Mouse (Mus musculus) testis, adult 2 months (tissue): ENCODE measurements at regions not wholly inside any gene's neighbourhood (a gene's known extent, or its start where the extent isn't known, plus 50 kb on each side); places are given as distances from the start of the nearest gene placed in this dataset.

ENCODE experiments used
- H3K27ac ChIP-seq: fragments of 200-500 bp; 2 replicates; pipeline ENCODE4 v1.5.1; 2012; ENCODE audit warnings: low read depth, low read length; ENCODE audit not compliant: control insufficient read depth, insufficient read depth
- H3K27me3 ChIP-seq: fragments of 200-500 bp; 2 replicates; pipeline ENCODE4 v1.6.1; 2012; ENCODE audit warnings: mild to moderate bottlenecking, low read length, moderate library complexity; ENCODE audit not compliant: control insufficient read depth, insufficient read depth
- H3K36me3 ChIP-seq: fragments of 200-500 bp; 2 replicates; pipeline ENCODE4 v1.6.1; 2012; ENCODE audit warnings: mild to moderate bottlenecking, low read length; ENCODE audit not compliant: control insufficient read depth, insufficient read depth
- H3K4me1 ChIP-seq: fragments of 200-500 bp; 2 replicates; pipeline ENCODE4 v1.6.1; 2012; ENCODE audit warnings: low read length; ENCODE audit not compliant: control insufficient read depth, insufficient read depth
- H3K4me3 ChIP-seq: fragments of 200-500 bp; 2 replicates; pipeline ENCODE4 v1.5.1; 2012; ENCODE audit warnings: low read depth, mild to moderate bottlenecking, low read length, moderate library complexity, mixed read lengths; ENCODE audit not compliant: control insufficient read depth
- CTCF ChIP-seq: fragments of 200-500 bp; IDR thresholded peaks from 2 replicates; pipeline ENCODE4 v1.5.1; 2012; ENCODE audit warnings: low read depth, mild to moderate bottlenecking, inconsistent platforms, low read length, moderate library complexity; ENCODE audit not compliant: control insufficient read depth, insufficient read depth, insufficient replicate concordance
- POLR2A ChIP-seq: fragments of 200-500 bp; IDR thresholded peaks from 2 replicates; pipeline ENCODE4 v1.6.1; 2012; ENCODE audit warnings: low read depth, mild to moderate bottlenecking, inconsistent platforms, low read length, moderate library complexity; ENCODE audit not compliant: control insufficient read depth

DNA sequence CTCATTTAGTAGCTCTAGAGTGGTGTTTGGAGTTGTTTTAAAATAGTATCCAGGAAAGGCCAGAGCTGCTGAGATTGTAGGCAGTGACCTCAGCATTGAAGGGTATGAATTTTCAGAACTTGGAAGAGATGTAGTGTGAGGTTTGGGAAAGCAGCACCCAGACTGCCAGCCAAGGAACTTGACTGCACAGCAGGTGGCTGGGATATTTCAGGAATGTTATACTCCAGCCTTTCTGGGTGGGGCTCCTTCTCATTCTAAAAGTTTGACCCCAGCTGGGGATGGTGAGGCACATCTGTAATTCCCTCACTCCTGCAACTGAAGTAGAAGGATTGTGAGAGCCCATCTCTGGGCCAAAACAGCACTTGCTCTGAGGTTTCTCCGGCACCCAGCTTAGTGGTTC, 70.7 kb downstream of the Hoxc4 start:
- TF ChIP-seq CTCF (no peak), POLR2A (no peak)
- Histone ChIP-seq H3K27me3 (peaks cover 4% of the 10 kb centered on the region; the same call in 1 of the 2 replicates), H3K4me1 (peaks cover 4% of the 10 kb centered on the region), H3K36me3 (no peaks in the 10 kb centered on the region), H3K4me3 (no peak overlapping the region), H3K27ac (no peak overlapping the region)

DNA sequence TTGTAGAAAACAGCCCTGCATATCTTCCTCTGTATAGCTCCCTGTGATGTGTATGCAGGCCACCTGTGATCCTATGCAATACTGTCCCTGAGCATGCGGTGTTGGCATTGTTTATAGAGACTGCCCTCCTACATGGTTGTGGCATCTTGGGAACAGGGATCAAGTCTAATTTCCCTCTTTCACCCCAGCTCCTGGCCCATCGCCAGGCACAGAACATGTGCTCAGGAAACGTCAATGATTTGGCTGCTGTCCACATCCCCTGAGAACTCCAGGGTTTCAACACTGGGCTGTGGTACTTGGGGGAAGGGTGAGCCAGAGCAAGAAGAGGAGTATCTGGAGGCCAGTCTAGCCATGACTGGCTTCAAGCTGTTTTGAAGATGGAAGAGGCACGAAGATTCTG, 68.5 kb downstream of the Hoxc4 start:
- peaks cover 4% of the 10 kb centered on the region; the same call in 1 of the 2 replicates for H3K27me3 ChIP-seq
- H3K36me3 ChIP-seq, result no peaks in the 10 kb centered on the region
- TF ChIP-seq POLR2A, result no peak
- H3K4me3 ChIP-seq, result no peak overlapping the region
- H3K4me1 ChIP-seq, result peaks cover 4% of the 10 kb centered on the region
- H3K27ac ChIP-seq, result no peak overlapping the region

DNA sequence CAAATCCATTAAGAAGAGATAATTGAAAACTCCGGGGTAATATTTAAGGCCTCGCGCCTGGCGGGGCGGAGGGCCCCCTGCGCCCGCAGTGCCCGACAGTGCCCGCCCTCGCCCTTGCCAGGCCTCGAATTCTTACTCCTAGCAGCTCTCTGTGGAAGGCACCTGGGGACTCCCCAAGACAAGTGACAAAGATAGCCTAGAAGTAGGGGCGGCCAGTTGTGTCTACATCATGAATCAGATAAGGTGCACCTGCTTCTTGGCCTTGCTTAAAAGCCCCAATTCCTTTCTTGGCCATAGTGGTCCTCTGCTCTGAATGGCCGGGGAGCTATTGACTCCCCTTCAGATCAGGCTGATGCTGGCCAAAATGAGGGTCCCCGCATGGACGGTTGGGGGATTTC, 67.9 kb downstream of the Hoxc4 start:
- H3K27ac ChIP-seq, result no peak overlapping the region

More for the DNA sequence above, 67.9 kb downstream of the Hoxc4 start:
- no peaks in the 10 kb centered on the region for H3K36me3 ChIP-seq
- peaks cover 4% of the 10 kb centered on the region for H3K4me1 ChIP-seq
- no peak for TF ChIP-seq POLR2A
- TF ChIP-seq CTCF, result no peak
- H3K4me3 ChIP-seq, result no peak overlapping the region
- peaks cover 4% of the 10 kb centered on the region; the same call in 1 of the 2 replicates for H3K27me3 ChIP-seq
